Mouse (Mus musculus) erythroblast, embryonic 14.5 days (primary cell): Measurements from ENCODE around the gene Maea. TPM values are rescaled to one million over a fixed set of nuclear protein-coding genes. Genes with fewer than 3 reads are reported as not detected.
A peak's percentile ranks its signal among the peaks of the same experiment; 100 is the strongest.

ENCODE experiments used
- H3K27me3 ChIP-seq: 2 replicates; pipeline ENCODE4 v1.6.1; 2012; ENCODE audit warnings: inconsistent platforms; ENCODE audit not compliant: control insufficient read depth
- H3K36me3 ChIP-seq: 2 replicates; pipeline ENCODE4 v1.6.1; 2012; ENCODE audit warnings: mild to moderate bottlenecking, inconsistent platforms; ENCODE audit not compliant: control insufficient read depth
- H3K4me1 ChIP-seq: 2 replicates; pipeline ENCODE4 v1.6.1; 2012; ENCODE audit warnings: inconsistent platforms; ENCODE audit not compliant: control insufficient read depth
- H3K4me3 ChIP-seq: replicated peaks from 2 replicates; pipeline ENCODE3; 2012; ENCODE audit warnings: moderate library complexity, mild to moderate bottlenecking, inconsistent platforms
- H3K9me3 ChIP-seq: 2 replicates; pipeline ENCODE4 v1.6.1; 2012; ENCODE audit warnings: low read length, inconsistent platforms, mixed read lengths; ENCODE audit not compliant: control insufficient read depth
- GATA1 ChIP-seq: IDR thresholded peaks from 2 replicates; pipeline ENCODE4 v1.6.1; 2012; ENCODE audit warnings: low read length, inconsistent platforms, mixed read lengths
- TAL1 ChIP-seq: IDR thresholded peaks from 3 replicates; pipeline ENCODE4 v1.6.1; 2012; ENCODE audit warnings: low read length, inconsistent platforms, mixed read lengths
- polyA plus RNA-seq: library from polyadenylated mRNA; stranded (reverse); fragments of >175 nt; gene quantifications from 2 replicates; pipeline ENCODE4 v1.2.3, GENCODE M21; 2012

Gene Maea
- polyA plus RNA-seq, 1 experiment = 8.7 TPM

GRCm38 (mm10) chr5:33372331-33373038, 37.2 kb downstream of the Maea start:
- no peaks in the 10 kb centered on the region for H3K27me3 ChIP-seq
- peaks cover 47% of the 10 kb centered on the region for H3K4me1 ChIP-seq
- H3K4me3 ChIP-seq = no peak overlapping the region

GRCm38 (mm10) chr5:33377176-33377575, 41.9 kb downstream of the Maea start:
- H3K36me3 ChIP-seq = peaks cover 47% of the 10 kb centered on the region
- no peaks in the 10 kb centered on the region for H3K9me3 ChIP-seq
- TF ChIP-seq TAL1 = no peak
- TF ChIP-seq GATA1 = no peak

More at GRCm38 (mm10) chr5:33372331-33373038, 37.2 kb downstream of the Maea start:
- Histone ChIP-seq H3K36me3 (peaks cover 73% of the 10 kb centered on the region), H3K9me3 (no peaks in the 10 kb centered on the region)
- TF ChIP-seq TAL1 (no peak), GATA1 (no peak)

GRCm38 (mm10) chr5:33377801-33378301, 42.5 kb downstream of the Maea start:
- TF ChIP-seq TAL1 (no peak), GATA1 (no peak)
- Histone ChIP-seq H3K4me1 (peaks cover 37% of the 10 kb centered on the region), H3K27me3 (no peaks in the 10 kb centered on the region), H3K9me3 (no peaks in the 10 kb centered on the region), H3K36me3 (peaks cover 45% of the 10 kb centered on the region), H3K4me3 (peak overlapping the region; percentile 74)

More at GRCm38 (mm10) chr5:33377176-33377575, 41.9 kb downstream of the Maea start:
- Histone ChIP-seq H3K4me1 (peaks cover 44% of the 10 kb centered on the region), H3K4me3 (peak overlapping the region; percentile 74), H3K27me3 (no peaks in the 10 kb centered on the region)

GRCm38 (mm10) chr5:33378302-33378854, 43.1 kb downstream of the Maea start, which contains the start of gene Uvssa:
Gene Uvssa (plus strand): TSS chr5:33378549.
- no peaks in the 10 kb centered on the region for H3K27me3 ChIP-seq
- H3K9me3 ChIP-seq = no peaks in the 10 kb centered on the region
- peak within 1 kb of the TSS; percentile 74 for H3K4me3 ChIP-seq
- H3K36me3 ChIP-seq = peaks cover 44% of the 10 kb centered on the region
- TF ChIP-seq TAL1 (no peak), GATA1 (no peak)
- peaks cover 36% of the 10 kb centered on the region for H3K4me1 ChIP-seq

GRCm38 (mm10) chr5:33387550-33387949, 52.2 kb downstream of the Maea start:
- Histone ChIP-seq H3K4me1 (no peaks in the 10 kb centered on the region), H3K9me3 (no peaks in the 10 kb centered on the region), H3K27me3 (no peaks in the 10 kb centered on the region), H3K4me3 (no peak overlapping the region), H3K36me3 (peaks cover 66% of the 10 kb centered on the region)
- no peak for TF ChIP-seq GATA1
- no peak for TF ChIP-seq TAL1

GRCm38 (mm10) chr5:33393803-33394202, 58.5 kb downstream of the Maea start:
- H3K27me3 ChIP-seq = no peaks in the 10 kb centered on the region
- no peaks in the 10 kb centered on the region for H3K4me1 ChIP-seq
- TF ChIP-seq TAL1 = no peak
- no peak for TF ChIP-seq GATA1
- H3K36me3 ChIP-seq = peaks cover 43% of the 10 kb centered on the region
- no peaks in the 10 kb centered on the region for H3K9me3 ChIP-seq
- H3K4me3 ChIP-seq = no peak overlapping the region

GRCm38 (mm10) chr5:33395693-33396092, 60.4 kb downstream of the Maea start:
- Histone ChIP-seq H3K4me1 (no peaks in the 10 kb centered on the region), H3K9me3 (no peaks in the 10 kb centered on the region), H3K27me3 (no peaks in the 10 kb centered on the region), H3K4me3 (no peak overlapping the region), H3K36me3 (peaks cover 31% of the 10 kb centered on the region)
- TF ChIP-seq GATA1 (no peak), TAL1 (no peak)

- peaks cover 22% of the 10 kb centered on the region for H3K36me3 ChIP-seq
- no peak overlapping the region for H3K4me3 ChIP-seq
- H3K27me3 ChIP-seq = no peaks in the 10 kb centered on the region
- H3K4me1 ChIP-seq = no peaks in the 10 kb centered on the region
- no peak for TF ChIP-seq GATA1
- TF ChIP-seq TAL1 = no peak
- H3K9me3 ChIP-seq = no peaks in the 10 kb centered on the region
Observed at GRCm38 (mm10) chr5:33396828-33397227, 61.5 kb downstream of the Maea start.

- Histone ChIP-seq H3K9me3 (no peaks in the 10 kb centered on the region), H3K4me1 (no peaks in the 10 kb centered on the region), H3K27me3 (no peaks in the 10 kb centered on the region), H3K4me3 (no peak overlapping the region), H3K36me3 (peaks cover 8% of the 10 kb centered on the region)
- no peak for TF ChIP-seq TAL1
- TF ChIP-seq GATA1 = no peak
Observed at GRCm38 (mm10) chr5:33400819-33401218, 65.5 kb downstream of the Maea start.
